Mouse (Mus musculus) olfactory bulb, adult 2 months (tissue): ENCODE measurements around the gene Il4ra.

Experiments used
- CTCF ChIP-seq: fragments of 200-500 bp; IDR thresholded peaks from 2 replicates; pipeline ENCODE4 v1.5.1; 2012; ENCODE audit warnings: low read depth, mild to moderate bottlenecking, low read length, moderate library complexity; ENCODE audit not compliant: insufficient read depth
- POLR2A ChIP-seq: fragments of 200-500 bp; IDR thresholded peaks from 2 replicates; pipeline ENCODE4 v1.6.1; 2012; ENCODE audit warnings: mild to moderate bottlenecking, low read depth, low read length, moderate library complexity; ENCODE audit not compliant: insufficient read depth

DNA sequence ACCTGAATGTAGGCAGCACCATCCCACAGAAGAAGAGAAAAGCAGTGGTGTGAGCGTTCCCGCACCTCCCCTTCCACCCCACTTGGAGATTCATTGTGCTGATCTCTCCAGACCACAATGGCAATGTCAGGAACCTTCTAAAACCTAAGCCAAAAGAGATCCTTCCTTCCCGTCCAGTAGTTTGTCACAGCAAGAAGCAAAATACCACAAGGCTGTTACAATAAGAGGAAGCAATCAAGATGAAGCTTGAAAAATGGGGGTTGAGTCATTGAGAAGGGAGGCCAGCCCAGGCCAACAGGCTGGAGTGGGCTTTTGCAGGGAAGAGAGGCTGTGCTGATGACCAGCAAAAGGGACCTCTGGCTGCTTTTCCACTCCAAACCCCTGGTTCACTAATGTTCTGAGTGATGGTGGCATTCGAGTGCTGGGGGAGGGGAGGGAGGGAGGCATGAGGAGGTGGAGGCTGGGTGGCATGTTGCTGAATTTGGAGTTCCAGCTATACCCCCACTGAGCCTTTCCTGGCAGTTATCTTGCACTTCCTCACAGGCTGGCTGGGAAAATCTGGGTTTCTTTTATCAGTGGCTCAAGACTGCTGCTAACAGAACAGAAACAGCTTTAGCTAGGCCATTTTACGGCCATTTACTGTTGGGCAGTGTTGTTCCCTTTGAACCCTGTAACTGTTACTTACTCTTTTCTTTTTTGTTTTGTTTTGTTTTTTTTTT is 48.4 kb upstream of the Il4ra start:
- TF ChIP-seq CTCF (no peak), POLR2A (no peak)
